Mouse (Mus musculus) ES-E14 (cell line): ENCODE measurements around the gene Fam185a.

Source experiments
- MAFK ChIP-seq: IDR thresholded peaks from 2 replicates; pipeline ENCODE4 v1.6.1; 2014; ENCODE audit warnings: mild to moderate bottlenecking, low read depth, low read length, inconsistent platforms; ENCODE audit not compliant: insufficient read depth
- ZC3H11A ChIP-seq: IDR thresholded peaks from 2 replicates; pipeline ENCODE4 v1.6.1; 2012; ENCODE audit warnings: low read depth, mild to moderate bottlenecking, inconsistent platforms, low read length, borderline replicate concordance

DNA sequence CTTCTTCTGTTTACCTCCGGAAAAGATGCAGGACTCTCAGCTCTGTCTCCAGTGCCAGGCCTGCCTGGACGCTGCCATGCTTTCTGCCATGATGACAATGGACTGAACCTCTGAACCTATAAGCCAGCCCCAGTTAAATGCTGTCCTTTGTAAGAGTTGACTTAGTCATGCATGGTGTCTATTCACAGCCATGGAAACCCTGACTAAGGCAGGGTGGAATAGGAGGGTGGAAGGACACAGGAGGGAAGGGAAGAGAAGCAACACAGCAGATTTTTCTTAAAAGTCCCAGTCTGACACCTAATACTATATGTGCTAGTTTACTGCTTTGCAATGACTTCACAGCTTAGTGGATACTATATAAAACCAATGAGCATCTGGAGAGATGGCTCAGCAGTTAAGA lies 66.7 kb downstream of the Fam185a start:
- TF ChIP-seq ZC3H11A (no peak), MAFK (no peak)
